Mouse (Mus musculus) embryonic facial prominence, embryonic 15.5 days (tissue): ENCODE measurements around the gene Cyp2c39. TPM values are rescaled to one million over a fixed set of nuclear protein-coding genes. Genes with fewer than 3 reads are reported as not detected.
"Not testable (repeated sequence)": the region's sequence is repeated elsewhere in the genome, so short reads cannot be mapped to it uniquely, and the experiment has no call there.

Experiments
- ATAC-seq: fragments of 200-750 bp; cut with Nextera tagmentation; 2 replicates; pipeline ENCODE4 v1.8.0; 2017; ENCODE audit warnings: low read depth, moderate TSS enrichment; ENCODE audit not compliant: insufficient number of reproducible peaks, low FRiP score, low TSS enrichment
- H3K27ac ChIP-seq: fragments of 300-500 bp; sonication (generic); replicated peaks from 2 replicates; pipeline ENCODE4 v1.5.1; 2015; ENCODE audit warnings: mild to moderate bottlenecking, inconsistent platforms
- H3K27me3 ChIP-seq: fragments of 300-500 bp; sonication (generic); 2 replicates; pipeline ENCODE4 v1.6.1; 2015; ENCODE audit warnings: inconsistent platforms
- H3K36me3 ChIP-seq: fragments of 300-500 bp; sonication (generic); 2 replicates; pipeline ENCODE4 v1.6.1; 2015; ENCODE audit warnings: mild to moderate bottlenecking, inconsistent platforms
- H3K4me1 ChIP-seq: fragments of 300-500 bp; sonication (generic); 2 replicates; pipeline ENCODE4 v1.6.1; 2015; ENCODE audit warnings: inconsistent platforms
- H3K4me2 ChIP-seq: fragments of 300-500 bp; sonication (generic); replicated peaks from 2 replicates; pipeline ENCODE4 v1.6.1; 2015; ENCODE audit warnings: mild to moderate bottlenecking, inconsistent platforms
- H3K4me3 ChIP-seq: fragments of 300-500 bp; sonication (generic); replicated peaks from 2 replicates; pipeline ENCODE4 v1.5.1; 2015; ENCODE audit warnings: mild to moderate bottlenecking, inconsistent platforms
- H3K9ac ChIP-seq: fragments of 300-500 bp; sonication (generic); 2 replicates; pipeline ENCODE4 v1.6.1; 2015; ENCODE audit warnings: inconsistent platforms
- H3K9me3 ChIP-seq: fragments of 300-500 bp; sonication (generic); replicated peaks from 2 replicates; pipeline ENCODE4 v1.6.1; 2016; ENCODE audit warnings: inconsistent platforms
- WGBS: fragments of 180-500 bp; shearing (Covaris S2); methylation state at CpG from one replicate; pipeline ENCODE4 v1.1.7; 2015; 5-methylcytosine and 5-hydroxymethylcytosine counted together
- polyA plus RNA-seq: library from polyadenylated mRNA; unstranded; fragments of >200 nt; fragmentation: Nextera tagmentation; extraction: Ambion mirVana; gene quantifications from 2 replicates; pipeline ENCODE4 v1.2.1, GENCODE M21; 2015

Gene Cyp2c39
- polyA plus RNA-seq: not detected in 2 replicates

DNA sequence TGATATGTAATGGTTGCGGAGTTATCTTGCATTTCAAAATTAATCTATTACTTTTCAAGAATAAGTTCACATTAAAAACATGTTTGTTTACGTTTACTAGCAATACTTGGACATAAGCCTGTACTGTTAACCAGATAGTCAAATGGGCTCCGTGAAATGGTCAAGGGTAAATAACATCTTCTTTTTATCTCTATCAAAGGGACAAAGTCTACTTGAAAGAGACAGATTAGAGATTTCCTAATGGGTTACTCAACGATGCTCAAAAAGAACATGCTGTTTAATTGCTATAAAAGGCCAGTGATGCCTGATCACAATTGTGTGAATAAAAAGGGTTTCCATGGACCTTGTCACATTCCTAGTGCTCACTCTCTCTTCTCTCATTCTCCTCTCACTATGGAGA is at the start of gene Cyp2c39:
Gene Cyp2c39 (plus strand): TSS at position 329 of the 400 bp plus-strand sequence.
- Histone ChIP-seq H3K9me3 (no peaks in the 10 kb centered on the region), H3K36me3 (no peaks in the 10 kb centered on the region), H3K9ac (no peak within 1 kb of the TSS), H3K4me1 (no peaks in the 10 kb centered on the region), H3K4me3 (no peak within 1 kb of the TSS), H3K4me2 (no peak within 1 kb of the TSS), H3K27ac (no peak within 1 kb of the TSS), H3K27me3 (no peaks in the 10 kb centered on the region)
- WGBS: 81% methylated on average over 4 of the region's 4 CpGs
- ATAC-seq: no peak

DNA sequence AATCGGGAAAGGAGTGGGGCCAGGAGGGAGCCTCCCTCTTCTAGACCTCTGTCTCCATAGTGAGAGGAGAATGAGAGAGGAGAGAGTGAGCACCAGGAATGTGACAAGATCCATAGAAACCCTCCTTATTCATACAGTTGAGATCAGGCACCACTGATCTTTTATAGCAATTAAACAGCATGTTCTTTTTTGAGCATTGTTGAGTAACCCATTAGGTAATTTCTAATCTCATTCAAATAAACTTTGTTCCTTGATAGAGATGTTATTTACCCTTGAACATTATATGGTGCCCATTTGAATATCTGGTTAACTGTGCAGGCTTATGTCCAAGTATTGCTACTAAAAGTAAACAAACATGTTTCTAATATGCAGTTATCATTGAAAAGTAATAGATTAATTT is 47.7 kb upstream of the Cyp2c39 start, which contains the start of gene Cyp2c38:
Gene Cyp2c38 (minus strand): TSS at position 135 of the 400 bp plus-strand sequence.
- Histone ChIP-seq H3K4me3 (no peak within 1 kb of the TSS), H3K4me2 (no peak within 1 kb of the TSS), H3K9ac (no peak within 1 kb of the TSS), H3K36me3 (no peaks in the 10 kb centered on the region), H3K4me1 (no peaks in the 10 kb centered on the region), H3K9me3 (no peaks in the 10 kb centered on the region), H3K27me3 (no peaks in the 10 kb centered on the region), H3K27ac (no peak within 1 kb of the TSS)
- no peak for ATAC-seq
- WGBS: 79% methylated on average over 1 of the region's 1 CpGs

DNA sequence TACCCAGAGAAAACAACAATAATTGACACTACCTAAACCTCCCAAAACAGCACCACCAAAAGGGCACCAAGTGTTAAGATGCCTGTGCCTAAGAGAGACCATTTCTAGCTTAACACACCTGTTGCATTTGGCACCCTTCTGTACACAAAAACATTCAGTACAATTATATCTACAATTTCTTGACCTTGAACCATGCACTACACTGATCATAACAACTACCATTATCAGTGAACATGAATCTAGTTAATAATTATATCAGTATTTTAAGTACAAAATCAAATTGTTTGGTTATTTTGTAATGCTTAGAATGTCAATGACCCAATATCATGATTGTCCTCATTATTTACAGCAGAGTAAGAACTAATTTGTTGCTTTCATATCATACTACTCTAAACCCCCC is 46.7 kb upstream of the Cyp2c39 start:
- H3K9ac ChIP-seq: no peak overlapping the region
- H3K4me1 ChIP-seq: no peaks in the 10 kb centered on the region
- H3K27ac ChIP-seq: no peak overlapping the region
- ATAC-seq: no peak
- H3K36me3 ChIP-seq: no peaks in the 10 kb centered on the region
- H3K4me2 ChIP-seq: no peak overlapping the region
- H3K4me3 ChIP-seq: no peak overlapping the region
- no peaks in the 10 kb centered on the region for H3K27me3 ChIP-seq
- H3K9me3 ChIP-seq: no peaks in the 10 kb centered on the region

DNA sequence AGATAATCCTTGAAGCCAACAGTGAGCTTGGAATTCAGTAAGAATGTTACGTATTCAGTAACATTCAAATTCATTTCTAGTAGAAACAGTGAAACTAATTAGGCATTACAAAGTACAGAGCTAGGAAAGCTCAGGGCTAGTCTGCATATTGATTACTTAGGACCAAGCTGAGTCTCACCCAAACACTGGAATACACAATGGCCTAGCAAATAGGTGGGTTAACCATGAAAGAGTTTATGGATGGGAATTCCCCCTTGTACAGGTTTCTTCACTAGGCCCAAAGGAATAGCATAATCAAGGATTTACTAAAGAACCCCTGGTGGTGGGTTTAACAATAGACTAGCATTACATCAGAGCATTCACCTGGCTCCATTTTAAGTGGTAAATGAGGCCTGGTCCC is 26.7 kb upstream of the Cyp2c39 start:
- H3K9ac ChIP-seq, H3K27ac ChIP-seq, ATAC-seq, H3K4me2 ChIP-seq, H3K9me3 ChIP-seq, H3K4me3 ChIP-seq, H3K27me3 ChIP-seq, H3K36me3 ChIP-seq, H3K4me1 ChIP-seq: not testable (repeated sequence)
- WGBS: 93% methylated on average over 1 of the region's 1 CpGs

DNA sequence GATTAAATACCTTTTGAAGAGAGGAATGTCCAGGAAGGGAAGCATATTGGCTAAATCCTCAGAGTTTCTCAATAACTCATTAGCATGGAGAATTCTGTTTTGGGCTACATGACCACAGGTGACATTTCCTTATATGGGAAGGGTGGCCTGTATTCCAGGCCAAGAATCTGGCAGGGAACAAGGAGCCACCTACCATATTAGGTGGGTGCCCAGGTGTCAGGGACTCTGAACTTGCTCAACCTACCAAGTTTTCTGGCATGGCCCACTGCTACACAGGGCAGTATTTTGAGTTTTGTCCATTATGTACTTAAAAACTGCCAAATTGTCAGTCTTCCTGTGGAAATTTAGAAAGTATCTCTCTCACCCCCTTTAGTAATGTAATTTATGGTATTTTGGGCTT is 4.3 kb upstream of the Cyp2c39 start:
- ATAC-seq: no peak
- Histone ChIP-seq H3K9ac (no peak overlapping the region), H3K9me3 (no peaks in the 10 kb centered on the region), H3K36me3 (no peaks in the 10 kb centered on the region), H3K4me1 (no peaks in the 10 kb centered on the region), H3K4me3 (no peak overlapping the region), H3K27me3 (no peaks in the 10 kb centered on the region), H3K27ac (no peak overlapping the region), H3K4me2 (no peak overlapping the region)

DNA sequence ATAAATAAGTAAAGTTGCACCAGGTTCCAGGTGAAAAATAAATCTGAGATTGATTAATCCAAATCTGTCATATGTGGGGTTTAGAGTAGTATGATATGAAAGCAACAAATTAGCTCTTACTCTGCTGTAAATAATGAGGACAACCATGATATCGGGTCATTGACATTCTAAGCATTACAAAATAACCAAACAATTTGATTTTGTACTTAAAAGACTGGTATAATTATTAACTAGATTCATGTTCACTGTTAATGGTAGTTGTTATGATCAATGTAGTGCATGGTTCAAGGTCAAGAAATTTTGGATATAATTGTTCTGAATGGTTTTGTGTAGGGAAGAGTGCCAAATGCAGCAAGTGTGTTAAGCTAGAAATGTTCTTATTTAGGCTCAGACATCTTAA is 1.1 kb upstream of the Cyp2c39 start:
- no peaks in the 10 kb centered on the region for H3K36me3 ChIP-seq
- ATAC-seq: no peak

More for the DNA sequence above, 1.1 kb upstream of the Cyp2c39 start:
- Histone ChIP-seq H3K4me3 (no peak overlapping the region), H3K27me3 (no peaks in the 10 kb centered on the region), H3K27ac (no peak overlapping the region), H3K9ac (no peak overlapping the region), H3K4me1 (no peaks in the 10 kb centered on the region), H3K9me3 (no peaks in the 10 kb centered on the region), H3K4me2 (no peak overlapping the region)
- 76% methylated on average over 1 of the region's 1 CpGs for WGBS

Other genes starting within 250 kb of the Cyp2c39 start
- gene Cyp2c29, start 241.5 kb upstream of the Cyp2c39 start, polyA plus RNA-seq: not detected in 2 replicates
- not detected in 2 replicates for gene Cyp2c38, start 47.8 kb upstream of the Cyp2c39 start, polyA plus RNA-seq
- not detected in 2 replicates for gene Cyp2c67, start 138.2 kb downstream of the Cyp2c39 start, polyA plus RNA-seq
- not detected in 2 replicates for gene Cyp2c68, start 230.2 kb downstream of the Cyp2c39 start, polyA plus RNA-seq